8 mouse cellular contexts compared by ENCODE assay signal in the genomic region with DNA sequence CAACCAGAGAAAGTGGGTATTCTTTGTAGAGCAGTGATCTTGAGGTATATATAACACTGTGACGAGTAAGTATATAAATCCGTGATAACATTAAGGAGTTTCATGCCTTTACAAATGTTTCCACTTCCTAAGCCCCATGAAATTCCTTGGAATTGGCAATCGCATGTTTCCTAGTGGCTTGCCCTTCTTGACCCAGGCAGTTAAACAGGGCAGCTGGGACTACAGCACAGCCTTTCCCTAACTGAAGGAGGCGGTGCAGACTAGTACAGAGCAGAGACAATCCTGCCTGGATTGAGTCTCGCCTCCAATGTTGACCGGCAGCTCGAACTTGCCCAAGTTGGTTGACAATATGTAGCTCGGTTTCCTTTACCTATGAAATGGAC. TPM values are rescaled to one million over a fixed set of nuclear protein-coding genes. Genes with fewer than 3 reads are reported as not detected.
DNase-seq lines count a peak whose midpoint lies in the region; ATAC-seq and TF ChIP-seq lines count a peak whose summit lies in the region.

No protein-coding gene starts in this region.

- no peak for TF ChIP-seq POLR2A in testis, adult 2 months (IDR thresholded peaks at IDR 0.05; ENCODE audit: control insufficient read depth, low read depth, low read length)

- peak; percentile 6; the same call in 1 of the 2 replicates for TF ChIP-seq CTCF in testis, adult 2 months (IDR thresholded peaks at IDR 0.05; ENCODE audit: control insufficient read depth, insufficient read depth, insufficient replicate concordance, low read depth, low read length)

- no peaks in the 10 kb centered on the region for H3K36me3 ChIP-seq in testis, adult 2 months (ENCODE audit: control insufficient read depth, insufficient read depth, low read length)
- no peaks in the 10 kb centered on the region for H3K36me3 ChIP-seq in forebrain, embryonic 11.5 days (ENCODE audit: control insufficient read depth, insufficient read depth, low read length)
- 0 out of 2 replicates have a peak, but pooled peaks cover 5% of the 10 kb centered on the region for H3K36me3 ChIP-seq in hindbrain, embryonic 15.5 days
- H3K36me3 ChIP-seq in liver, embryonic 12.5 days: peaks cover 29% of the 10 kb centered on the region

- peak overlapping the region; percentile 73 for H3K9ac ChIP-seq in forebrain, embryonic 11.5 days (ENCODE audit: low read length)
- peak overlapping the region; percentile 83 for H3K9ac ChIP-seq in hindbrain, embryonic 15.5 days
- H3K9ac ChIP-seq in liver, embryonic 12.5 days: peak overlapping the region; percentile 89

- H3K4me2 ChIP-seq in forebrain, embryonic 11.5 days (ENCODE audit: low read depth, low read length, severe bottlenecking): peak overlapping the region; percentile 48
- peak overlapping the region; percentile 86 for H3K4me2 ChIP-seq in hindbrain, embryonic 15.5 days
- peak overlapping the region; percentile 76 for H3K4me2 ChIP-seq in liver, embryonic 12.5 days

- peak; percentile 56 for ATAC-seq in forebrain, embryonic 11.5 days (replicated peaks; ENCODE audit: low FRiP score)
- ATAC-seq in hindbrain, embryonic 15.5 days (ENCODE audit: low FRiP score, low read depth): peak; percentile 54; the same call in 1 of the 2 replicates
- ATAC-seq in liver, embryonic 12.5 days: peak; percentile 63
- no peak for ATAC-seq in granulocyte monocyte progenitor cell, adult 5-6 weeks (replicated peaks; ENCODE audit: poor library complexity, severe bottlenecking)

- H3K4me1 ChIP-seq in testis, adult 2 months (ENCODE audit: control insufficient read depth, insufficient read depth, low read length): peaks cover 21% of the 10 kb centered on the region
- peaks cover 5% of the 10 kb centered on the region for H3K4me1 ChIP-seq in brown adipose tissue, adult 24 weeks (ENCODE audit: control insufficient read depth, insufficient read depth, insufficient read length, low read length)
- H3K4me1 ChIP-seq in forebrain, embryonic 11.5 days (replicated peaks; ENCODE audit: control insufficient read depth, insufficient read depth, low read length): peaks cover 6% of the 10 kb centered on the region
- peaks cover 36% of the 10 kb centered on the region for H3K4me1 ChIP-seq in hindbrain, embryonic 15.5 days (replicated peaks)
- peaks cover 51% of the 10 kb centered on the region for H3K4me1 ChIP-seq in liver, embryonic 12.5 days

- H3K27me3 ChIP-seq in testis, adult 2 months (ENCODE audit: control insufficient read depth, insufficient read depth, low read length): no peaks in the 10 kb centered on the region
- H3K27me3 ChIP-seq in forebrain, embryonic 11.5 days (ENCODE audit: control insufficient read depth, insufficient read depth, low read length): no peaks in the 10 kb centered on the region
- no peaks in the 10 kb centered on the region for H3K27me3 ChIP-seq in hindbrain, embryonic 15.5 days
- H3K27me3 ChIP-seq in liver, embryonic 12.5 days (replicated peaks): no peaks in the 10 kb centered on the region

- no peak for DNase-seq in testis, postnatal 14 days (ENCODE audit: low spot score)
- DNase-seq in forebrain, embryonic 11.5 days (ENCODE audit: low spot score): peak; percentile 64
- peak; percentile 56 for DNase-seq in neural tube, embryonic 10.5 days (ENCODE audit: extremely low spot score, low spot score)

- no peaks in the 10 kb centered on the region for H3K9me3 ChIP-seq in forebrain, embryonic 11.5 days (ENCODE audit: control insufficient read depth, low read length)
- H3K9me3 ChIP-seq in hindbrain, embryonic 15.5 days: no peaks in the 10 kb centered on the region
- no peaks in the 10 kb centered on the region for H3K9me3 ChIP-seq in liver, embryonic 12.5 days (replicated peaks)

- H3K4me3 ChIP-seq in testis, adult 2 months (ENCODE audit: control insufficient read depth, low read depth, low read length): peak overlapping the region; percentile 90
- peak overlapping the region; percentile 99 for H3K4me3 ChIP-seq in brown adipose tissue, adult 24 weeks (ENCODE audit: insufficient read depth, low read depth, low read length)
- peak overlapping the region; percentile 80 for H3K4me3 ChIP-seq in forebrain, embryonic 11.5 days (ENCODE audit: low read depth, low read length)
- H3K4me3 ChIP-seq in hindbrain, embryonic 15.5 days: peak overlapping the region; percentile 64
- H3K4me3 ChIP-seq in liver, embryonic 12.5 days: peak overlapping the region; percentile 70

- peak overlapping the region; percentile 56 for H3K27ac ChIP-seq in testis, adult 2 months (ENCODE audit: control insufficient read depth, insufficient read depth, low read depth, low read length)
- H3K27ac ChIP-seq in brown adipose tissue, adult 24 weeks (replicated peaks; ENCODE audit: low read depth, low read length): peak overlapping the region; percentile 86
- H3K27ac ChIP-seq in forebrain, embryonic 11.5 days (ENCODE audit: low read depth, low read length): peak overlapping the region; percentile 67; the same call in 1 of the 2 replicates
- peak overlapping the region; percentile 90 for H3K27ac ChIP-seq in hindbrain, embryonic 15.5 days (replicated peaks)
- peak overlapping the region; percentile 88 for H3K27ac ChIP-seq in liver, embryonic 12.5 days

- WGBS in forebrain, embryonic 11.5 days: under 1% methylated on average over 8 of the region's 8 CpGs
- WGBS in hindbrain, embryonic 15.5 days: 0% methylated on average over 8 of the region's 8 CpGs
- 0% methylated on average over 8 of the region's 8 CpGs for WGBS in liver, embryonic 12.5 days (ENCODE audit: insufficient replicate concordance)

RNA-seq across cellular contexts. Expression of gene Eid3, which starts 6.9 kb away (rescaled TPM):
- polyA plus RNA-seq in testis, adult 2 months (2012; rRNA removed): 261 and 281 TPM in 2 replicates
- not detected in 2 replicates for polyA plus RNA-seq in brown adipose tissue, adult 24 weeks (2012; ENCODE audit: insufficient read depth, insufficient read length, missing spikeins)
- 0.89 and 1.0 TPM in 2 replicates for polyA plus RNA-seq in forebrain, embryonic 11.5 days (2014; fragmentation: Nextera tagmentation; extraction: Ambion mirVana)
- 0.34 and 0.45 TPM in 2 replicates for polyA plus RNA-seq in hindbrain, embryonic 15.5 days (2015; fragmentation: Nextera tagmentation; extraction: Ambion mirVana)
- 0.19 and 0.39 TPM in 2 replicates for polyA plus RNA-seq in liver, embryonic 12.5 days (2016; fragmentation: Nextera tagmentation; extraction: Ambion mirVana)
- total RNA-seq in granulocyte monocyte progenitor cell, adult 5-6 weeks (2014; fragmentation: Nextera tagmentation): 2.5 and 3.7 TPM in 2 replicates
- total RNA-seq in granulocyte monocyte progenitor cell, adult 5-6 weeks (2017): 2.2 and 2.6 TPM in 2 replicates

RNA-seq across cellular contexts. Expression of gene Txnrd1, which starts 25.8 kb away (rescaled TPM):
- 13.2 and 13.6 TPM in 2 replicates for polyA plus RNA-seq in testis, adult 2 months (2012; rRNA removed)
- 44.0 and 50.3 TPM in 2 replicates for polyA plus RNA-seq in brown adipose tissue, adult 24 weeks (2012; ENCODE audit: insufficient read depth, insufficient read length, missing spikeins)
- 214 and 221 TPM in 2 replicates for polyA plus RNA-seq in forebrain, embryonic 11.5 days (2014; fragmentation: Nextera tagmentation; extraction: Ambion mirVana)
- 103 and 105 TPM in 2 replicates for polyA plus RNA-seq in hindbrain, embryonic 15.5 days (2015; fragmentation: Nextera tagmentation; extraction: Ambion mirVana)
- polyA plus RNA-seq in liver, embryonic 12.5 days (2016; fragmentation: Nextera tagmentation; extraction: Ambion mirVana): 106 and 108 TPM in 2 replicates
- total RNA-seq in granulocyte monocyte progenitor cell, adult 5-6 weeks (2014; fragmentation: Nextera tagmentation): 59.2 and 69.7 TPM in 2 replicates
- 85.1 and 91.5 TPM in 2 replicates for total RNA-seq in granulocyte monocyte progenitor cell, adult 5-6 weeks (2017)

Comparison
In these comparisons a context has a peak if more than half of its experiments do, and no peak if none do; other contexts are left out.
1. RNA of gene Eid3, which starts 6.9 kb away (polyA plus RNA-seq): 261 to 281 TPM in testis, adult 2 months; 0.89 to 1.0 TPM in forebrain, embryonic 11.5 days, not detected in brown adipose tissue, adult 24 weeks, 0.19 to 0.39 TPM in liver, embryonic 12.5 days and 0.34 to 0.45 TPM in hindbrain, embryonic 15.5 days; every median in the first group is over 100 times any median in the second.
2. Peak in every context shown above with its lines, with median percentiles within 50 percentile points of each other: H3K27ac ChIP-seq, H3K4me3 ChIP-seq, H3K4me2 ChIP-seq and H3K9ac ChIP-seq.